Mouse (Mus musculus): ENCODE measurements at regions not wholly inside any gene's neighbourhood (a gene's known extent, or its start where the extent isn't known, plus 50 kb on each side); places are given as distances from the start of the nearest gene placed in this dataset.

DNA sequence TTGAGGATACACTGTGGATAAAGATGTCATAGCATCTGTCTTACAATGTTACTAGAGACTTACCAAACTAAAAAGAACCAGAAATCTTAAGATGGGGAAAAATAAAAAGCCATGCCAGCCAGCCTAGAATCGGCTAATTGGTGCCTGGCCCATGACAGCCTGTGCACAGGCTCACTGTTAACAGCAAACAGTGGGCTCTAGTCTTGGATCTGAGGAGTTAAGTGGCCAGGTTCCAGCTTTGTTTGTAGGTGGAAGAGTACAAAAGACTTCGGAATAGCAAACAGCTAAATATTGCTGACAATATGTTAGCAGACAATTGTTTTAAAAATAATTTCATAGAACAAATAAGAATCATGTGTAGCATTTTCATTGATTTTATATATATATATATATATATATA is 228.4 kb downstream of the Rab11fip2 start:
- ATAC-seq (ENCODE audit: low FRiP score, low TSS enrichment) (no peak), DNase-seq (ENCODE audit: low spot score) (no peak)
- Histone ChIP-seq H3K4me1 (replicated peaks; ENCODE audit: control insufficient read depth, insufficient read depth) (no peaks in the 10 kb centered on the region), H3K36me3 (ENCODE audit: control insufficient read depth, insufficient read depth, low read length) (no peaks in the 10 kb centered on the region), H3K27ac (replicated peaks) (no peak overlapping the region), H3K4me3 (ENCODE audit: low read depth, low read length) (no peak overlapping the region), H3K9me3 (ENCODE audit: control insufficient read depth, low read length) (no peaks in the 10 kb centered on the region), H3K27me3 (ENCODE audit: control insufficient read depth, insufficient read depth, low read length) (no peaks in the 10 kb centered on the region), H3K4me2 (replicated peaks; ENCODE audit: low read depth) (no peak overlapping the region), H3K9ac (ENCODE audit: low read length) (no peak overlapping the region)
- TF ChIP-seq EP300 (optimal IDR thresholded peaks at IDR 0.05) = no peak
- TF ChIP-seq CTCF (IDR thresholded peaks at IDR 0.05; ENCODE audit: low read depth) = no peak
- WGBS = 86% methylated on average over 2 of the region's 2 CpGs

GRCm38 (mm10) chr19:59717813-59718483 is 225.5 kb downstream of the Rab11fip2 start:
- Histone ChIP-seq H3K9me3 (ENCODE audit: control insufficient read depth, low read length) (no peaks in the 10 kb centered on the region), H3K4me1 (replicated peaks; ENCODE audit: control insufficient read depth, insufficient read depth) (no peaks in the 10 kb centered on the region), H3K4me2 (replicated peaks; ENCODE audit: low read depth) (no peak overlapping the region), H3K27me3 (ENCODE audit: control insufficient read depth, insufficient read depth, low read length) (no peaks in the 10 kb centered on the region), H3K9ac (ENCODE audit: low read length) (no peak overlapping the region), H3K4me3 (ENCODE audit: low read depth, low read length) (no peak overlapping the region), H3K36me3 (ENCODE audit: control insufficient read depth, insufficient read depth, low read length) (no peaks in the 10 kb centered on the region), H3K27ac (replicated peaks) (no peak overlapping the region)
- 21% methylated on average over 8 of the region's 8 CpGs for WGBS
- ATAC-seq (ENCODE audit: low FRiP score, low TSS enrichment) (no peak), DNase-seq (ENCODE audit: low spot score) (no peak)
- TF ChIP-seq CTCF (IDR thresholded peaks at IDR 0.05; ENCODE audit: low read depth) (no peak), EP300 (optimal IDR thresholded peaks at IDR 0.05) (no peak)

- no peaks in the 10 kb centered on the region for H3K4me1 ChIP-seq (replicated peaks; ENCODE audit: control insufficient read depth, insufficient read depth)
- no peak overlapping the region for H3K9ac ChIP-seq (ENCODE audit: low read length)
- H3K4me3 ChIP-seq (ENCODE audit: low read depth, low read length) = no peak overlapping the region
- no peak overlapping the region for H3K27ac ChIP-seq (replicated peaks)
- H3K36me3 ChIP-seq (ENCODE audit: control insufficient read depth, insufficient read depth, low read length) = no peaks in the 10 kb centered on the region
- 48% methylated on average over 8 of the region's 8 CpGs for WGBS
- ATAC-seq (ENCODE audit: low FRiP score, low TSS enrichment) (no peak), DNase-seq (ENCODE audit: low spot score) (no peak)
- H3K27me3 ChIP-seq (ENCODE audit: control insufficient read depth, insufficient read depth, low read length) = no peaks in the 10 kb centered on the region
- H3K9me3 ChIP-seq (ENCODE audit: control insufficient read depth, low read length) = no peaks in the 10 kb centered on the region
- TF ChIP-seq EP300 (optimal IDR thresholded peaks at IDR 0.05) (no peak), CTCF (IDR thresholded peaks at IDR 0.05; ENCODE audit: low read depth) (no peak)
- H3K4me2 ChIP-seq (replicated peaks; ENCODE audit: low read depth) = no peak overlapping the region
Observed at GRCm38 (mm10) chr19:59738541-59738940, 204.9 kb downstream of the Rab11fip2 start.

- Histone ChIP-seq H3K36me3 (ENCODE audit: control insufficient read depth, insufficient read depth, low read length) (no peaks in the 10 kb centered on the region), H3K4me2 (replicated peaks; ENCODE audit: low read depth) (no peak overlapping the region), H3K4me3 (ENCODE audit: low read depth, low read length) (no peak overlapping the region), H3K9me3 (ENCODE audit: control insufficient read depth, low read length) (no peaks in the 10 kb centered on the region), H3K27me3 (ENCODE audit: control insufficient read depth, insufficient read depth, low read length) (no peaks in the 10 kb centered on the region), H3K4me1 (replicated peaks; ENCODE audit: control insufficient read depth, insufficient read depth) (no peaks in the 10 kb centered on the region), H3K9ac (ENCODE audit: low read length) (no peak overlapping the region), H3K27ac (replicated peaks) (no peak overlapping the region)
- ATAC-seq (ENCODE audit: low FRiP score, low TSS enrichment) (no peak), DNase-seq (ENCODE audit: low spot score) (peak; percentile 19)
- 32% methylated on average over 3 of the region's 3 CpGs for WGBS
- TF ChIP-seq CTCF (IDR thresholded peaks at IDR 0.05; ENCODE audit: low read depth) (peak; percentile 81), EP300 (optimal IDR thresholded peaks at IDR 0.05) (no peak)
Observed at GRCm38 (mm10) chr19:59742946-59743345, 200.5 kb downstream of the Rab11fip2 start.

GRCm38 (mm10) chr19:59761218-59761617 is 182.2 kb downstream of the Rab11fip2 start:
- H3K27ac ChIP-seq (replicated peaks) = no peak overlapping the region
- WGBS = 61% methylated on average over 3 of the region's 3 CpGs
- H3K4me1 ChIP-seq (replicated peaks; ENCODE audit: control insufficient read depth, insufficient read depth) = no peaks in the 10 kb centered on the region
- no peaks in the 10 kb centered on the region for H3K9me3 ChIP-seq (ENCODE audit: control insufficient read depth, low read length)
- TF ChIP-seq EP300 (optimal IDR thresholded peaks at IDR 0.05) = no peak
- no peaks in the 10 kb centered on the region for H3K36me3 ChIP-seq (ENCODE audit: control insufficient read depth, insufficient read depth, low read length)
- H3K4me3 ChIP-seq (ENCODE audit: low read depth, low read length) = no peak overlapping the region
- H3K27me3 ChIP-seq (ENCODE audit: control insufficient read depth, insufficient read depth, low read length) = no peaks in the 10 kb centered on the region
- ATAC-seq (ENCODE audit: low FRiP score, low TSS enrichment) (no peak), DNase-seq (ENCODE audit: low spot score) (no peak)
- H3K4me2 ChIP-seq (replicated peaks; ENCODE audit: low read depth) = no peak overlapping the region
- H3K9ac ChIP-seq (ENCODE audit: low read length) = no peak overlapping the region

DNA sequence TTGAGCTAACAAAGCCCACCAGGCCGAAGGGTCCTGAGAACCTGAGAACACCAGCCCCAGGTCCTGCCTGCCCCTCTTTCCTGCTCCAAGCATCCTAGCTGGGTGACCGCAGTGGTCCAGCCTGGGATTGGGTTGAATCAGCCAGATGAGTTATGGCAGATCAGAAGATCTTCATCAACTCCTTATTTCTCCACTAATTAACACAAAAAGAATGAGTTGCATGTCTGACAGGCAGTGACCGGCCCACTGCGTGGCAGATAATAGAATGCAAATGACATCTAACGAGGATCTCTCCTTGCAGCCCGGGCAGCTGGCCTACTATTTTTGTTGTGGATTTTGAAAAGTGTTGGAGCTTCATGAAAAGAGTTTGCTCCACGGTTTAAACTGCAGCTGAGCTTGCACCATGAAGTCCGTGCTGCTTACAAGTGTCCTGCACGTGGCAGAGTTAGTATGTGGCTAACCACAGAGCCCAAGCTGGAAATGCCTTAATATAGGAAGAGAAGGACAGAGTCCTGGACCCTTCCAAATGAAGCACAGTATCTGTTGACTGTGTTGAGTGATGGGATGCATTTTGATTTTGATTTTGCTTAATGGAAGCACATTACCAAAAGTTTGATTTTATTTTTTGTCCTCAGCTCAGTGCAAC is 158.9 kb downstream of the Rab11fip2 start:
- Histone ChIP-seq H3K4me2 (replicated peaks; ENCODE audit: low read depth) (no peak overlapping the region), H3K27ac (replicated peaks) (no peak overlapping the region), H3K4me1 (replicated peaks; ENCODE audit: control insufficient read depth, insufficient read depth) (no peaks in the 10 kb centered on the region), H3K27me3 (ENCODE audit: control insufficient read depth, insufficient read depth, low read length) (no peaks in the 10 kb centered on the region), H3K9ac (ENCODE audit: low read length) (no peak overlapping the region), H3K36me3 (ENCODE audit: control insufficient read depth, insufficient read depth, low read length) (no peaks in the 10 kb centered on the region), H3K4me3 (ENCODE audit: low read depth, low read length) (no peak overlapping the region), H3K9me3 (ENCODE audit: control insufficient read depth, low read length) (no peaks in the 10 kb centered on the region)
- 80% methylated on average over 9 of the region's 9 CpGs for WGBS
- TF ChIP-seq CTCF (IDR thresholded peaks at IDR 0.05; ENCODE audit: low read depth) (no peak), EP300 (optimal IDR thresholded peaks at IDR 0.05) (no peak)
- ATAC-seq (ENCODE audit: low FRiP score, low TSS enrichment) (no peak), DNase-seq (ENCODE audit: low spot score) (no peak)

Measured in stomach, postnatal 0 days (tissue).